Mouse (Mus musculus) neural tube, embryonic 15.5 days (tissue): ENCODE measurements at regions not wholly inside any gene's neighbourhood (a gene's known extent, or its start where the extent isn't known, plus 50 kb on each side); places are given as distances from the start of the nearest gene placed in this dataset.

Experiments used
- ATAC-seq: fragments of 200-750 bp; cut with Nextera tagmentation; 2 replicates; pipeline ENCODE4 v1.8.0; 2017; ENCODE audit warnings: mild to moderate bottlenecking, moderate TSS enrichment, moderate library complexity; ENCODE audit not compliant: low FRiP score
- H3K27ac ChIP-seq: fragments of 300-500 bp; sonication (generic); replicated peaks from 2 replicates; pipeline ENCODE4 v1.5.1; 2015; ENCODE audit warnings: mild to moderate bottlenecking, inconsistent platforms
- H3K27me3 ChIP-seq: fragments of 300-500 bp; sonication (generic); replicated peaks from 2 replicates; pipeline ENCODE4 v1.6.1; 2015; ENCODE audit warnings: inconsistent platforms
- H3K36me3 ChIP-seq: fragments of 300-500 bp; sonication (generic); 2 replicates; pipeline ENCODE4 v1.6.1; 2015; ENCODE audit warnings: inconsistent platforms
- H3K4me1 ChIP-seq: fragments of 300-500 bp; sonication (generic); 2 replicates; pipeline ENCODE4 v1.6.1; 2015; ENCODE audit warnings: inconsistent platforms
- H3K4me2 ChIP-seq: fragments of 300-500 bp; sonication (generic); 2 replicates; pipeline ENCODE4 v1.6.1; 2015; ENCODE audit warnings: inconsistent platforms, mild to moderate bottlenecking, moderate library complexity
- H3K4me3 ChIP-seq: fragments of 300-500 bp; sonication (generic); replicated peaks from 2 replicates; pipeline ENCODE4 v1.5.1; 2015; ENCODE audit warnings: mild to moderate bottlenecking, inconsistent platforms
- H3K9ac ChIP-seq: fragments of 300-500 bp; sonication (generic); replicated peaks from 2 replicates; pipeline ENCODE4 v1.6.1; 2015; ENCODE audit warnings: mild to moderate bottlenecking, inconsistent platforms
- H3K9me3 ChIP-seq: fragments of 300-500 bp; sonication (generic); replicated peaks from 2 replicates; pipeline ENCODE4 v1.6.1; 2016; ENCODE audit warnings: inconsistent platforms
- WGBS: fragments of 180-500 bp; shearing (Covaris S2); methylation state at CpG from one replicate; pipeline ENCODE4 v1.1.7; 2015; ENCODE audit warnings: mixed read lengths; 5-methylcytosine and 5-hydroxymethylcytosine counted together

- 65% methylated on average over 4 of the region's 4 CpGs for WGBS
- Histone ChIP-seq H3K4me1 (peaks cover 7% of the 10 kb centered on the region), H3K36me3 (no peaks in the 10 kb centered on the region), H3K27ac (no peak overlapping the region), H3K9me3 (no peaks in the 10 kb centered on the region), H3K4me2 (no peak overlapping the region), H3K9ac (no peak overlapping the region), H3K4me3 (no peak overlapping the region), H3K27me3 (no peaks in the 10 kb centered on the region)
- no peak for ATAC-seq
Measured at GRCm38 (mm10) chr16:8351424-8351823, 73.5 kb downstream of the Tmem114 start.

GRCm38 (mm10) chr16:8349148-8349547, 75.8 kb downstream of the Tmem114 start:
- Histone ChIP-seq H3K9ac (no peak overlapping the region), H3K27me3 (no peaks in the 10 kb centered on the region), H3K9me3 (no peaks in the 10 kb centered on the region), H3K36me3 (no peaks in the 10 kb centered on the region), H3K27ac (no peak overlapping the region), H3K4me1 (peaks cover 7% of the 10 kb centered on the region), H3K4me2 (no peak overlapping the region), H3K4me3 (no peak overlapping the region)
- no peak for ATAC-seq
- 74% methylated on average over 3 of the region's 3 CpGs for WGBS

- 61% methylated on average over 5 of the region's 5 CpGs for whole genome bisulfite sequencing
- Histone ChIP-seq H3K4me3 (no peak overlapping the region), H3K27me3 (no peaks in the 10 kb centered on the region), H3K27ac (0 out of 2 replicates have a peak overlapping the region, but pooled peaks have one; percentile 23), H3K4me1 (peaks cover 7% of the 10 kb centered on the region), H3K9ac (no peak overlapping the region), H3K4me2 (no peak overlapping the region), H3K36me3 (no peaks in the 10 kb centered on the region), H3K9me3 (no peaks in the 10 kb centered on the region)
- no peak for ATAC-seq
Measured at GRCm38 (mm10) chr16:8348645-8349044, 76.3 kb downstream of the Tmem114 start.

- Histone ChIP-seq H3K4me3 (no peak overlapping the region), H3K27ac (no peak overlapping the region), H3K9ac (no peak overlapping the region), H3K27me3 (no peaks in the 10 kb centered on the region), H3K4me2 (no peak overlapping the region), H3K4me1 (peaks cover 7% of the 10 kb centered on the region), H3K9me3 (no peaks in the 10 kb centered on the region), H3K36me3 (no peaks in the 10 kb centered on the region)
- 91% methylated on average over 7 of the region's 7 CpGs for whole genome bisulfite sequencing
- ATAC-seq, result no peak
Measured at GRCm38 (mm10) chr16:8345216-8345615, 79.7 kb downstream of the Tmem114 start.

- Histone ChIP-seq H3K4me1 (peaks cover 15% of the 10 kb centered on the region), H3K9ac (no peak overlapping the region), H3K9me3 (no peaks in the 10 kb centered on the region), H3K27me3 (no peaks in the 10 kb centered on the region), H3K4me3 (no peak overlapping the region), H3K36me3 (no peaks in the 10 kb centered on the region), H3K4me2 (peak overlapping the region; percentile 15; the same call in 1 of the 2 replicates), H3K27ac (peak overlapping the region; percentile 30)
- peak; percentile 85 for ATAC-seq
- 18% methylated on average over 8 of the region's 8 CpGs for WGBS
Measured at GRCm38 (mm10) chr16:8333081-8333710, 91.7 kb downstream of the Tmem114 start.

GRCm38 (mm10) chr16:8311996-8312395, 112.9 kb downstream of the Tmem114 start:
- no peak overlapping the region for H3K9ac ChIP-seq
- no peaks in the 10 kb centered on the region for H3K27me3 ChIP-seq
- no peak overlapping the region for H3K27ac ChIP-seq
- 0 out of 2 replicates have a peak, but pooled peaks cover 3% of the 10 kb centered on the region for H3K4me1 ChIP-seq
- no peak overlapping the region for H3K4me3 ChIP-seq
- no peaks in the 10 kb centered on the region for H3K9me3 ChIP-seq
- WGBS, result 29% methylated on average over 7 of the region's 7 CpGs
- H3K4me2 ChIP-seq, result no peak overlapping the region
- H3K36me3 ChIP-seq, result no peaks in the 10 kb centered on the region
- ATAC-seq, result no peak

GRCm38 (mm10) chr16:8306389-8306788, 118.5 kb downstream of the Tmem114 start:
- no peak overlapping the region for H3K4me2 ChIP-seq
- 0 out of 2 replicates have a peak, but pooled peaks cover 3% of the 10 kb centered on the region for H3K4me1 ChIP-seq
- no peak overlapping the region for H3K4me3 ChIP-seq
- no peak overlapping the region for H3K9ac ChIP-seq
- no peak for ATAC-seq
- no peaks in the 10 kb centered on the region for H3K27me3 ChIP-seq
- no peak overlapping the region for H3K27ac ChIP-seq
- no peaks in the 10 kb centered on the region for H3K36me3 ChIP-seq
- no peaks in the 10 kb centered on the region for H3K9me3 ChIP-seq
- 81% methylated on average over 8 of the region's 8 CpGs for WGBS
